Mouse (Mus musculus) CH12.LX (cell line): Measurements from ENCODE around the gene Rnase2b.

Source experiments
- CTCF ChIP-seq, 2 experiments: IDR thresholded peaks in 1 of 2; conservative IDR thresholded peaks in 1 of 2; 2 replicates each; pipeline ENCODE4 v1.5.1; 2011 to 2012; ENCODE audit warnings: low read depth in 2 of 2, low read length in 2 of 2, improper control_type of control experiment in 1 of 2, inconsistent platforms in 1 of 2, mild to moderate bottlenecking in 1 of 2, moderate library complexity in 1 of 2
- GABPA ChIP-seq: IDR thresholded peaks from 2 replicates; pipeline ENCODE4 v1.6.1; 2012; ENCODE audit warnings: low read depth, low read length, improper control_type of control experiment, inconsistent platforms; ENCODE audit not compliant: insufficient replicate concordance
- JUND ChIP-seq: conservative IDR thresholded peaks from 2 replicates; pipeline ENCODE4 v1.6.1; 2011; ENCODE audit warnings: low read depth, low read length, improper control_type of control experiment
- MAX ChIP-seq: IDR thresholded peaks from 2 replicates; pipeline ENCODE4 v1.6.1; 2011; ENCODE audit warnings: low read length, improper control_type of control experiment
- MXI1 ChIP-seq: IDR thresholded peaks from 2 replicates; pipeline ENCODE4 v1.6.1; 2011; ENCODE audit warnings: mild to moderate bottlenecking, low read depth, low read length, improper control_type of control experiment
- POLR2A ChIP-seq: IDR thresholded peaks from 2 replicates; pipeline ENCODE4 v1.6.1; 2011; ENCODE audit warnings: low read depth, mild to moderate bottlenecking, improper control_type of control experiment, low read length
- UBTF ChIP-seq: IDR thresholded peaks from 2 replicates; pipeline ENCODE4 v1.6.1; 2012; ENCODE audit warnings: low read depth, mild to moderate bottlenecking, inconsistent platforms, low read length, improper control_type of control experiment, moderate library complexity

- no peak for TF ChIP-seq CTCF (conservative IDR thresholded peaks at IDR 0.05 in 1 of 2, IDR thresholded peaks at IDR 0.05 in 1 of 2; ENCODE audit: low read depth in 2 of 2, low read length in 2 of 2)
- no peak for TF ChIP-seq MXI1
- TF ChIP-seq POLR2A = no peak
- no peak for TF ChIP-seq UBTF
- TF ChIP-seq JUND = no peak
- TF ChIP-seq GABPA = no peak
- TF ChIP-seq MAX = no peak
These were observed 33.6 kb downstream of the Rnase2b start for GRCm38 (mm10) chr14:51195681-51196080.
